8 mouse cellular contexts compared by ENCODE assay signal in genomic region chr3:107037105-107037504, GRCm38 (mm10). TPM values are rescaled to one million over a fixed set of nuclear protein-coding genes. Genes with fewer than 3 reads are reported as not detected.
DNase-seq lines count a peak whose midpoint lies in the region; ATAC-seq and TF ChIP-seq lines count a peak whose summit lies in the region.

No protein-coding gene starts in this region.

- H3K4me3 ChIP-seq in lung, postnatal 0 days (ENCODE audit: low read depth, low read length) = peak overlapping the region; percentile 67
- H3K4me3 ChIP-seq in heart, embryonic 15.5 days = peak overlapping the region; percentile 70
- H3K4me3 ChIP-seq in liver, embryonic 16.5 days (ENCODE audit: low read depth, low read length) = peak overlapping the region; percentile 62
- no peak overlapping the region for H3K4me3 ChIP-seq in kidney, adult 2 months (ENCODE audit: insufficient read depth, low read depth, low read length)

- ATAC-seq in lung, postnatal 0 days = no peak
- no peak for ATAC-seq in heart, embryonic 15.5 days (replicated peaks; ENCODE audit: insufficient number of reproducible peaks, insufficient read depth, low FRiP score, low read depth)
- no peak for ATAC-seq in liver, embryonic 16.5 days (ENCODE audit: low read depth)

- peak overlapping the region; percentile 99 for H3K4me2 ChIP-seq in lung, postnatal 0 days (replicated peaks; ENCODE audit: low read depth, low read length)
- H3K4me2 ChIP-seq in heart, embryonic 15.5 days = peak overlapping the region; percentile 99
- H3K4me2 ChIP-seq in liver, embryonic 16.5 days (ENCODE audit: low read depth, low read length) = peak overlapping the region; percentile 79

- no peak overlapping the region for H3K27ac ChIP-seq in lung, postnatal 0 days (ENCODE audit: low read length)
- no peak overlapping the region for H3K27ac ChIP-seq in heart, embryonic 15.5 days
- H3K27ac ChIP-seq in liver, embryonic 16.5 days (ENCODE audit: low read length) = no peak overlapping the region
- H3K27ac ChIP-seq in kidney, adult 2 months (ENCODE audit: insufficient read depth, low read depth, low read length) = no peak overlapping the region

- no peaks in the 10 kb centered on the region for H3K4me1 ChIP-seq in lung, postnatal 0 days (ENCODE audit: insufficient read depth, low read depth, low read length)
- H3K4me1 ChIP-seq in heart, embryonic 15.5 days (replicated peaks) = peaks cover 16% of the 10 kb centered on the region
- H3K4me1 ChIP-seq in liver, embryonic 16.5 days (ENCODE audit: control insufficient read depth, low read depth, low read length) = no peaks in the 10 kb centered on the region; the same call in 1 of the 2 replicates
- H3K4me1 ChIP-seq in kidney, adult 2 months (ENCODE audit: control insufficient read depth, insufficient read depth, low read length) = no peaks in the 10 kb centered on the region

- peaks cover 9% of the 10 kb centered on the region; the same call in 1 of the 2 replicates for H3K27me3 ChIP-seq in lung, postnatal 0 days (replicated peaks; ENCODE audit: insufficient read depth, low read length)
- peaks cover 31% of the 10 kb centered on the region for H3K27me3 ChIP-seq in heart, embryonic 15.5 days
- H3K27me3 ChIP-seq in liver, embryonic 16.5 days (ENCODE audit: control insufficient read depth, insufficient read depth, low read depth, low read length) = peaks cover 36% of the 10 kb centered on the region
- H3K27me3 ChIP-seq in kidney, adult 2 months (replicated peaks; ENCODE audit: control insufficient read depth, insufficient read depth, low read length) = 0 out of 2 replicates have a peak, but pooled peaks cover 1% of the 10 kb centered on the region

- no peaks in the 10 kb centered on the region for H3K36me3 ChIP-seq in lung, postnatal 0 days (ENCODE audit: insufficient read depth, low read length)
- no peaks in the 10 kb centered on the region for H3K36me3 ChIP-seq in heart, embryonic 15.5 days
- H3K36me3 ChIP-seq in liver, embryonic 16.5 days (ENCODE audit: control insufficient read depth, insufficient read depth) = no peaks in the 10 kb centered on the region
- no peaks in the 10 kb centered on the region for H3K36me3 ChIP-seq in kidney, adult 2 months (ENCODE audit: control insufficient read depth, insufficient read depth, low read length)

- no peak overlapping the region for H3K9ac ChIP-seq in lung, postnatal 0 days (replicated peaks; ENCODE audit: low read depth)
- no peak overlapping the region for H3K9ac ChIP-seq in heart, embryonic 15.5 days
- no peak overlapping the region for H3K9ac ChIP-seq in liver, embryonic 16.5 days (ENCODE audit: low read depth, low read length)

- TF ChIP-seq EP300 in lung, postnatal 0 days (IDR thresholded peaks at IDR 0.05) = no peak

- TF ChIP-seq POLR2A in kidney, adult 2 months (IDR thresholded peaks at IDR 0.05; ENCODE audit: low read depth, low read length) = no peak

- no peaks in the 10 kb centered on the region for H3K9me3 ChIP-seq in lung, postnatal 0 days (ENCODE audit: low read length)
- H3K9me3 ChIP-seq in heart, embryonic 15.5 days (replicated peaks) = no peaks in the 10 kb centered on the region
- no peaks in the 10 kb centered on the region for H3K9me3 ChIP-seq in liver, embryonic 16.5 days (replicated peaks; ENCODE audit: control insufficient read depth, low read length)

- no peak for TF ChIP-seq CTCF in lung, postnatal 0 days (IDR thresholded peaks at IDR 0.05)
- no peak for TF ChIP-seq CTCF in kidney, adult 2 months (conservative IDR thresholded peaks at IDR 0.05; ENCODE audit: insufficient read depth, insufficient read length, low read depth, low read length)

- DNase-seq in cerebellum, adult 11 months = peak; percentile 10
- DNase-seq in cerebellum, adult 9-10 months = no peak
- DNase-seq in lung, postnatal 0 days (ENCODE audit: low spot score) = no peak
- DNase-seq in lung, postnatal 14 days = no peak
- DNase-seq in kidney, adult 2 months = no peak
- no peak for DNase-seq in kidney, postnatal 36 days

- 42% methylated on average over 12 of the region's 12 CpGs for WGBS in lung, postnatal 0 days
- 42% methylated on average over 12 of the region's 12 CpGs for WGBS in heart, embryonic 15.5 days
- 23% methylated on average over 12 of the region's 12 CpGs for WGBS in liver, embryonic 16.5 days (ENCODE audit: insufficient replicate concordance)
- WGBS in kidney, adult 2 months = 50% methylated on average over 12 of the region's 12 CpGs

RNA-seq across cellular contexts. Expression of gene Kcna3, which starts 1.1 kb away (rescaled TPM):
- 2.7 and 4.2 TPM in 2 replicates for polyA plus RNA-seq in lung, postnatal 0 days (2015; fragmentation: Nextera tagmentation; extraction: Ambion mirVana)
- polyA plus RNA-seq in heart, embryonic 15.5 days (2015; fragmentation: Nextera tagmentation; extraction: Ambion mirVana) = 0.71 and 2.5 TPM in 2 replicates
- 0.68 and 1.1 TPM in 2 replicates for polyA plus RNA-seq in liver, embryonic 16.5 days (2015; fragmentation: Nextera tagmentation; extraction: Ambion mirVana)
- polyA plus RNA-seq in kidney, adult 2 months (2012; rRNA removed) = 0.49 and 1.1 TPM in 2 replicates
